Mouse (Mus musculus) ovary, postnatal 10 days (tissue): ENCODE measurements around the gene Spag5.

Experiments
- DNase-seq: peaks from one replicate; pipeline ENCODE4 v3.0.0; 2022; ENCODE audit warnings: low spot score

Spag5 gene

GRCm38 (mm10) chr11:78349441-78350358 is 48.4 kb downstream of the Spag5 start:
- DNase-seq, result no peak

GRCm38 (mm10) chr11:78353081-78353480 is 51.8 kb downstream of the Spag5 start:
- DNase-seq, result no peak

GRCm38 (mm10) chr11:78354905-78355304 is 53.6 kb downstream of the Spag5 start:
- DNase-seq, result no peak

- DNase-seq, result no peak
These were observed 54.3 kb downstream of the Spag5 start for GRCm38 (mm10) chr11:78355471-78356238.

GRCm38 (mm10) chr11:78358330-78359007 is 57.1 kb downstream of the Spag5 start:
- DNase-seq, result no peak

- DNase-seq, result no peak
These were observed 58.9 kb downstream of the Spag5 start for GRCm38 (mm10) chr11:78360125-78360788.

- no peak for DNase-seq
These were observed 59.4 kb downstream of the Spag5 start for GRCm38 (mm10) chr11:78360789-78361131.

- DNase-seq, result no peak
These were observed 62.1 kb downstream of the Spag5 start for GRCm38 (mm10) chr11:78363309-78364007.

GRCm38 (mm10) chr11:78364103-78364502 is 62.8 kb downstream of the Spag5 start:
- no peak for DNase-seq

GRCm38 (mm10) chr11:78367456-78368225 is 66.3 kb downstream of the Spag5 start:
- no peak for DNase-seq

- no peak for DNase-seq
These were observed 69.1 kb downstream of the Spag5 start for GRCm38 (mm10) chr11:78370389-78370788.

GRCm38 (mm10) chr11:78371711-78372110 is 70.4 kb downstream of the Spag5 start:
- no peak for DNase-seq
